Mouse (Mus musculus): ENCODE results near the gene Myzap.

DNA sequence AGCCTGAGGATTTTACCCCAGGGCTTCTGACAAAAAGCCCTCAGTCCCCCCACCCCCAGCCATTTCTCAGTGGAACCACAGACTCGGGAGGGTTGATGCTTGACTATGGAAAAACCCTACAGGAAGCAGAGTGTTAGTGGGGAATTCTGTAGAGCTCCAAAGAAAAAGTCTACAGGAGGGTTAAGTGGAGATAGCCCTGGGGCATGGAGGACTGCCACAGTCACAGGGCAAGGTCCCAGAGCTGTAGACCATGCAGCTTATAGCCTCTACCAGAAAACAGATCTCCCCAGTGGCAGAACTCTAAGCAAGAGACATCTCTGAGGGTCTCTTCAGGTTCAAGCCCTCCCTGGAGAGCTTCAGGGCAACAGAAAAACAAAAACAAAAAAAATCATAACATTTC, 43.5 kb upstream of the Myzap start:
- no peak for TF ChIP-seq CTCF (IDR thresholded peaks at IDR 0.05; ENCODE audit: low read depth)
- no peak for TF ChIP-seq EP300 (IDR thresholded peaks at IDR 0.05; ENCODE audit: low read depth)
